ENCODE assay signal across 27 mouse cellular contexts in genomic region chr9:111197712-111198111, GRCm38 (mm10).
DNase-seq lines count a peak whose midpoint lies in the region; ATAC-seq and TF ChIP-seq lines count a peak whose summit lies in the region.
"Had no signal": no experiment of that assay in that cellular context is flagged by ENCODE, and none has a peak within 500 bp of the region (broad histone marks: within the 10 kb centered on the region; RNA-seq: fewer than 3 reads in every experiment).

No protein-coding gene starts in this region.

- no peak for DNase-seq in heart, embryonic 10.5 days (ENCODE audit: low spot score)
- DNase-seq in heart, adult 18-20 months: no peak
- DNase-seq in lung, postnatal 25 days (ENCODE audit: low spot score): peak; percentile 56
- DNase-seq in lung, adult 2 months: no peak
- DNase-seq in spleen, postnatal 36 days (ENCODE audit: low spot score in 2 of 2): no peak
- DNase-seq: adrenal gland, adult 2 months; adrenal gland, postnatal 10 days; adrenal gland, postnatal 25 days; B cell, adult 2 months; cerebellum, adult 11 months; cerebellum, adult 18-20 months; cerebellum, adult 8-10 months; cerebellum, adult 9-11 months; cerebellum, postnatal 14 days; cerebellum, postnatal 36 days; embryo, embryonic 11 days had no signal

- H3K36me3 ChIP-seq in heart, embryonic 10.5 days: peaks cover 38% of the 10 kb centered on the region
- peaks cover 74% of the 10 kb centered on the region for H3K36me3 ChIP-seq in megakaryocyte, embryonic 14.5 days (replicated peaks; ENCODE audit: low read length)
- H3K36me3 ChIP-seq: forebrain, embryonic 12.5 days had no signal

- WGBS in heart, embryonic 10.5 days: 93% methylated on average over 4 of the region's 4 CpGs
- 61% methylated on average over 4 of the region's 4 CpGs for WGBS in lung, adult 2 months

- H3K27ac ChIP-seq in heart, embryonic 10.5 days: peak overlapping the region; percentile 11; the same call in 1 of the 2 replicates
- H3K27ac ChIP-seq: embryonic facial prominence, embryonic 13.5 days; embryonic facial prominence, embryonic 15.5 days; forebrain, embryonic 10.5 days; forebrain, embryonic 12.5 days had no signal

- ATAC-seq in megakaryocyte, adult 5-6 weeks (ENCODE audit: poor library complexity, severe bottlenecking): no peak
- ATAC-seq: CD4-positive, CD25-positive, alpha-beta regulatory T cell, adult 4 months; forebrain, embryonic 14.5 days had no signal

- H3K27me3 ChIP-seq in heart, embryonic 10.5 days (ENCODE audit: insufficient read depth, poor library complexity, severe bottlenecking): no peaks in the 10 kb centered on the region
- no peaks in the 10 kb centered on the region for H3K27me3 ChIP-seq in megakaryocyte, embryonic 14.5 days (replicated peaks)
- H3K27me3 ChIP-seq: CH12.LX; embryonic facial prominence, embryonic 13.5 days; embryonic facial prominence, embryonic 15.5 days; forebrain, embryonic 12.5 days had no signal

- no peak overlapping the region for H3K4me3 ChIP-seq in heart, embryonic 10.5 days
- no peak overlapping the region for H3K4me3 ChIP-seq in lung, adult 2 months (replicated peaks; ENCODE audit: extremely low read depth, low read depth, low read length)
- H3K4me3 ChIP-seq in megakaryocyte, embryonic 14.5 days (replicated peaks): peak overlapping the region; percentile 80
- H3K4me3 ChIP-seq: embryonic facial prominence, embryonic 13.5 days; embryonic facial prominence, embryonic 15.5 days; erythroblast, embryonic 14.5 days; forebrain, embryonic 10.5 days; forebrain, embryonic 12.5 days had no signal

- no peak for TF ChIP-seq CTCF in lung, adult 2 months (IDR thresholded peaks at IDR 0.05; ENCODE audit: insufficient read depth, low read length)

- H3K4me1 ChIP-seq in heart, embryonic 10.5 days: peaks cover 17% of the 10 kb centered on the region
- H3K4me1 ChIP-seq in lung, adult 2 months (ENCODE audit: control insufficient read depth, insufficient read depth, low read length): peaks cover 6% of the 10 kb centered on the region
- peaks cover 78% of the 10 kb centered on the region for H3K4me1 ChIP-seq in megakaryocyte, embryonic 14.5 days
- H3K4me1 ChIP-seq: embryonic facial prominence, embryonic 13.5 days; embryonic facial prominence, embryonic 15.5 days; forebrain, embryonic 10.5 days; forebrain, embryonic 12.5 days had no signal

- H3K9me3 ChIP-seq in heart, embryonic 10.5 days: no peaks in the 10 kb centered on the region
- H3K9me3 ChIP-seq in megakaryocyte, embryonic 14.5 days: no peaks in the 10 kb centered on the region
- H3K9me3 ChIP-seq: embryonic facial prominence, embryonic 13.5 days; embryonic facial prominence, embryonic 15.5 days; forebrain, embryonic 10.5 days; forebrain, embryonic 12.5 days; G1E had no signal

- no peak for TF ChIP-seq POLR2A in lung, adult 2 months (IDR thresholded peaks at IDR 0.05; ENCODE audit: borderline replicate concordance, extremely low read depth, low read depth, low read length)
